In the genomic region with DNA sequence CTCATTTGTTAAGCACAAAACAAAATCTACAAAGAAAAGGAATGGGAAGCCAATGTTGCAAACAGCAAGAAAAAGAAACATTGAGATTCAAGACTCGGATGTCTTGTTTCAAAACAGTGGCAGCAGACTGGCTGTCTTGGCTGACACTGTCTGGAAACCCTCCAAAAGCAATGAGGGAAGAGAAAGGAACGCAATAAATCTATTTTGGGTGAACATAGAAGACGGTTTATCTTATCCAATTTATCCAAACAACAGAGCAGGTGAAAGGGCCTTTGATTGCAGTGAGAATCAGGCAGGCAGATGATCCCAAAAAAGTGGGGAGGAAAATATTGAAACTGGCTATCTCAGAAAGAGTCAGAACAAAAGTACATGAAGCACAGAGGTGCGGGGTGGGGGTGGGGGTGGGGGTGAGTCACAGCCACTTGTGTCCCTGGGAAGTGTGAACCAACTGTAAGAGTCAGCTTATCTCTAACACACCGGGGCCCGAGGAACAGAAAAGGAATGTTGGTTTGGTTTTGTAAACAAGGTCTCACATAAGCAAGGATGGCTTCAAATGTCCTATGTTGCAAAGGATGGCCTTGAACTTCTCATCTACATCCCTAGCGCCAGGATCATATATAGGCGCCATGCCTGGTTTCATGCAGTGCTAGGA, we compare ENCODE assay signal across 14 mouse cellular contexts. TPM values are rescaled to one million over a fixed set of nuclear protein-coding genes. Genes with fewer than 3 reads are reported as not detected.
DNase-seq lines count a peak whose midpoint lies in the region; ATAC-seq and TF ChIP-seq lines count a peak whose summit lies in the region.
"Had no signal": no experiment of that assay in that cellular context is flagged by ENCODE, and none has a peak within 500 bp of the region (broad histone marks: within the 10 kb centered on the region; RNA-seq: fewer than 3 reads in every experiment).

No protein-coding gene starts in this region.

- peak overlapping the region; percentile 72 for H3K27ac ChIP-seq in liver, adult 2 months (replicated peaks; ENCODE audit: insufficient read depth, low read depth, low read length)
- H3K27ac ChIP-seq in liver, postnatal 0 days (ENCODE audit: low read depth) = no peak overlapping the region
- peak overlapping the region; percentile 46; the same call in 1 of the 2 replicates for H3K27ac ChIP-seq in heart, embryonic 11.5 days (ENCODE audit: low read depth, low read length)
- peak overlapping the region; percentile 86 for H3K27ac ChIP-seq in macrophage
- H3K27ac ChIP-seq in thymus, adult 2 months (ENCODE audit: control insufficient read depth, insufficient read depth, low read length) = no peak overlapping the region
- no peak overlapping the region for H3K27ac ChIP-seq in forebrain, embryonic 10.5 days
- H3K27ac ChIP-seq: hindbrain, embryonic 12.5 days; limb, embryonic 13.5 days had no signal

- H3K27me3 ChIP-seq in liver, adult 2 months (ENCODE audit: control insufficient read depth, insufficient read depth, low read length) = no peaks in the 10 kb centered on the region
- no peaks in the 10 kb centered on the region for H3K27me3 ChIP-seq in liver, postnatal 0 days (ENCODE audit: insufficient read depth, low read length)
- H3K27me3 ChIP-seq in heart, embryonic 11.5 days (ENCODE audit: control insufficient read depth, insufficient read depth, low read length) = no peaks in the 10 kb centered on the region
- no peaks in the 10 kb centered on the region for H3K27me3 ChIP-seq in thymus, adult 2 months (ENCODE audit: control insufficient read depth, insufficient read depth, low read length)
- peaks cover 5% of the 10 kb centered on the region; the same call in 1 of the 2 replicates for H3K27me3 ChIP-seq in forebrain, embryonic 10.5 days (ENCODE audit: poor library complexity, severe bottlenecking)

- no peak overlapping the region for H3K4me2 ChIP-seq in liver, postnatal 0 days (ENCODE audit: low read depth, low read length)
- peak overlapping the region; percentile 33 for H3K4me2 ChIP-seq in heart, embryonic 11.5 days
- H3K4me2 ChIP-seq: hindbrain, embryonic 12.5 days; limb, embryonic 13.5 days had no signal

- H3K9ac ChIP-seq in liver, adult 2 months (ENCODE audit: low read depth, low read length) = no peak overlapping the region
- H3K9ac ChIP-seq in liver, postnatal 0 days (replicated peaks) = no peak overlapping the region
- no peak overlapping the region for H3K9ac ChIP-seq in heart, embryonic 11.5 days (ENCODE audit: low read depth, low read length)
- H3K9ac ChIP-seq: hindbrain, embryonic 12.5 days; limb, embryonic 13.5 days had no signal

- no peaks in the 10 kb centered on the region for H3K79me2 ChIP-seq in liver, adult 2 months (ENCODE audit: control insufficient read depth, insufficient read depth, low read length)
- H3K79me2 ChIP-seq in macrophage (ENCODE audit: inconsistent target) = no peaks in the 10 kb centered on the region

- TF ChIP-seq EP300 in liver, postnatal 0 days (IDR thresholded peaks at IDR 0.05; ENCODE audit: low read depth) = no peak

- ATAC-seq in liver, postnatal 0 days = no peak
- ATAC-seq in heart, embryonic 11.5 days (replicated peaks; ENCODE audit: insufficient number of reproducible peaks, low FRiP score, low TSS enrichment) = no peak

- H3K9me3 ChIP-seq in liver, postnatal 0 days (ENCODE audit: low read length) = no peaks in the 10 kb centered on the region
- H3K9me3 ChIP-seq in heart, embryonic 11.5 days (replicated peaks; ENCODE audit: control insufficient read depth, low read length) = no peaks in the 10 kb centered on the region
- peaks cover 12% of the 10 kb centered on the region; the same call in 1 of the 2 replicates for H3K9me3 ChIP-seq in forebrain, embryonic 10.5 days
- H3K9me3 ChIP-seq: limb, embryonic 13.5 days had no signal

- H3K4me3 ChIP-seq in liver, adult 2 months (ENCODE audit: insufficient read depth, low read depth, low read length) = no peak overlapping the region
- H3K4me3 ChIP-seq in liver, postnatal 0 days (ENCODE audit: low read depth, low read length) = no peak overlapping the region
- H3K4me3 ChIP-seq in heart, embryonic 11.5 days (ENCODE audit: low read depth, low read length) = no peak overlapping the region
- no peak overlapping the region for H3K4me3 ChIP-seq in macrophage (ENCODE audit: inconsistent target)
- H3K4me3 ChIP-seq in thymus, adult 2 months (ENCODE audit: control insufficient read depth, insufficient read depth, low read length) = no peak overlapping the region
- no peak overlapping the region for H3K4me3 ChIP-seq in forebrain, embryonic 10.5 days
- H3K4me3 ChIP-seq: hindbrain, embryonic 12.5 days; limb, embryonic 13.5 days had no signal

- DNase-seq in adrenal gland, adult 2 months = peak; percentile 43
- DNase-seq in adrenal gland, adult 8-10 months = no peak
- DNase-seq in liver, adult 2 months (ENCODE audit: extremely low read depth, low read depth, low spot score) = peak; percentile 86
- no peak for DNase-seq in liver, postnatal 0 days
- DNase-seq in thymus, adult 2 months = no peak
- DNase-seq in forebrain, embryonic 10.5 days (ENCODE audit: extremely low spot score, low spot score) = no peak
- DNase-seq: cerebellum, adult 18-20 months; kidney, adult 9 months had no signal

- no peak for TF ChIP-seq CTCF in liver, adult 2 months (IDR thresholded peaks at IDR 0.05; ENCODE audit: low read depth, low read length)
- no peak for TF ChIP-seq CTCF in liver, postnatal 0 days (IDR thresholded peaks at IDR 0.05; ENCODE audit: low read depth)
- TF ChIP-seq CTCF in thymus, adult 2 months (IDR thresholded peaks at IDR 0.05; ENCODE audit: borderline replicate concordance, control insufficient read depth, extremely low read depth, insufficient read depth, low read length, poor library complexity) = no peak

- peaks cover 10% of the 10 kb centered on the region; the same call in 1 of the 2 replicates for H3K4me1 ChIP-seq in liver, adult 2 months (ENCODE audit: control insufficient read depth, insufficient read depth, low read length)
- peaks cover 10% of the 10 kb centered on the region for H3K4me1 ChIP-seq in liver, postnatal 0 days (ENCODE audit: insufficient read depth)
- H3K4me1 ChIP-seq in heart, embryonic 11.5 days (ENCODE audit: control insufficient read depth, insufficient read depth, low read length) = peaks cover 6% of the 10 kb centered on the region
- H3K4me1 ChIP-seq in thymus, adult 2 months (replicated peaks; ENCODE audit: control insufficient read depth, insufficient read depth, low read length) = peaks cover 11% of the 10 kb centered on the region
- peaks cover 9% of the 10 kb centered on the region for H3K4me1 ChIP-seq in forebrain, embryonic 10.5 days
- H3K4me1 ChIP-seq: hindbrain, embryonic 12.5 days; limb, embryonic 13.5 days had no signal

- 25% methylated on average over 8 of the region's 8 CpGs for WGBS in liver, adult 2 months
- WGBS in liver, postnatal 0 days (ENCODE audit: insufficient replicate concordance) = 41% methylated on average over 8 of the region's 8 CpGs
- WGBS in heart, embryonic 11.5 days (ENCODE audit: insufficient replicate concordance) = 35% methylated on average over 8 of the region's 8 CpGs
- WGBS in macrophage (ENCODE audit: missing documents) = 46% methylated on average over 7 of the region's 8 CpGs
- 78% methylated on average over 8 of the region's 8 CpGs for WGBS in thymus, adult 2 months
- 89% methylated on average over 8 of the region's 8 CpGs for WGBS in forebrain, embryonic 10.5 days

- no peaks in the 10 kb centered on the region for H3K36me3 ChIP-seq in liver, adult 2 months (ENCODE audit: control insufficient read depth, insufficient read depth, low read length)
- H3K36me3 ChIP-seq in liver, postnatal 0 days (replicated peaks; ENCODE audit: insufficient read depth, low read length) = no peaks in the 10 kb centered on the region
- H3K36me3 ChIP-seq in heart, embryonic 11.5 days (ENCODE audit: control insufficient read depth, insufficient read depth, low read length) = no peaks in the 10 kb centered on the region
- no peaks in the 10 kb centered on the region for H3K36me3 ChIP-seq in macrophage (ENCODE audit: inconsistent target)
- no peaks in the 10 kb centered on the region for H3K36me3 ChIP-seq in thymus, adult 2 months (ENCODE audit: control insufficient read depth, insufficient read depth, low read length)
- H3K36me3 ChIP-seq in forebrain, embryonic 10.5 days (replicated peaks) = no peaks in the 10 kb centered on the region
- H3K36me3 ChIP-seq: hindbrain, embryonic 12.5 days; limb, embryonic 13.5 days had no signal

- no peak for TF ChIP-seq POLR2A in liver, adult 2 months (IDR thresholded peaks at IDR 0.05; ENCODE audit: extremely low read depth, insufficient read depth, low read length)
- no peak for TF ChIP-seq POLR2A in thymus, adult 2 months (IDR thresholded peaks at IDR 0.05; ENCODE audit: control insufficient read depth, extremely low read depth, insufficient read depth, low read length, poor library complexity)

RNA-seq across cellular contexts. Expression of a gene that starts 8.3 kb away (rescaled TPM):
- 10 to 100 TPM; 30.5 to 30.8 TPM for total RNA-seq in adrenal gland, adult 2 months (2021)
- polyA plus RNA-seq in adrenal gland, adult 2 months (2012; rRNA removed) = 4.4 and 11.0 TPM in 2 replicates
- 10 to 100 TPM; 34.5 to 35.7 (median 34.7) TPM for total RNA-seq in adrenal gland, adult 8-10 months (2022)
- 36.8 and 40.1 TPM in 2 replicates for total RNA-seq in liver, adult 2 months (2014; rRNA removed)
- 14.1 and 17.7 TPM in 2 replicates for polyA plus RNA-seq in liver, adult 2 months (2012; rRNA removed)
- 107 and 121 TPM in 2 replicates for polyA plus RNA-seq in liver, postnatal 0 days (2015; fragmentation: Nextera tagmentation; extraction: Ambion mirVana)
- polyA plus RNA-seq in heart, embryonic 11.5 days (2014; fragmentation: Nextera tagmentation; extraction: Ambion mirVana) = 117 and 126 TPM in 2 replicates
- total RNA-seq in macrophage (2018; cell fraction: chromatin; rRNA removed) = 10 to 100 TPM in 22 of 26 experiments, 1 to 10 TPM in 4; 5.7 to 76.5 (median 31.4) TPM
- total RNA-seq in macrophage (2018; cell fraction: cytosol; rRNA removed) = 10 to 100 TPM; 28.3 to 52.6 (median 38.4) TPM
- 10 to 100 TPM in 25 of 26 experiments, 1 to 10 TPM in 1; 9.8 to 56.1 (median 20.5) TPM for total RNA-seq in macrophage (2018; cell fraction: nucleus; rRNA removed)
- polyA plus RNA-seq in macrophage (2018) = 40.5 to 57.4 TPM (median 55.1 TPM) in 3 replicates
- polyA plus RNA-seq in thymus, adult 2 months (2012; rRNA removed) = 25.5 and 29.0 TPM in 2 replicates
- polyA plus RNA-seq in forebrain, embryonic 10.5 days (2016; fragmentation: Nextera tagmentation; extraction: Ambion mirVana) = 68.9 and 70.6 TPM in 2 replicates

RNA-seq across cellular contexts. Expression of a gene that starts 46.1 kb away (rescaled TPM):
- 10 to 100 TPM; 13.7 to 17.3 TPM for total RNA-seq in adrenal gland, adult 2 months (2021)
- 1.9 and 3.1 TPM in 2 replicates for polyA plus RNA-seq in adrenal gland, adult 2 months (2012; rRNA removed)
- total RNA-seq in adrenal gland, adult 8-10 months (2022) = 10 to 100 TPM; 11.5 to 18.1 (median 13.9) TPM
- total RNA-seq in liver, adult 2 months (2014; rRNA removed) = 12.3 and 17.3 TPM in 2 replicates
- polyA plus RNA-seq in liver, adult 2 months (2012; rRNA removed) = 2.3 and 3.3 TPM in 2 replicates
- 2.9 and 3.2 TPM in 2 replicates for polyA plus RNA-seq in liver, postnatal 0 days (2015; fragmentation: Nextera tagmentation; extraction: Ambion mirVana)
- polyA plus RNA-seq in heart, embryonic 11.5 days (2014; fragmentation: Nextera tagmentation; extraction: Ambion mirVana) = 21.1 and 21.6 TPM in 2 replicates
- under 1 TPM in 1 of 26 experiments, not detected in 25; 0.32 TPM for total RNA-seq in macrophage (2018; cell fraction: chromatin; rRNA removed)
- not detected for total RNA-seq in macrophage (2018; cell fraction: cytosol; rRNA removed)
- total RNA-seq in macrophage (2018; cell fraction: nucleus; rRNA removed) = not detected
- polyA plus RNA-seq in macrophage (2018) = not detected in 3 replicates
- 1.4 and 2.9 TPM in 2 replicates for polyA plus RNA-seq in thymus, adult 2 months (2012; rRNA removed)
- 0.73 and 1.0 TPM in 2 replicates for polyA plus RNA-seq in forebrain, embryonic 10.5 days (2016; fragmentation: Nextera tagmentation; extraction: Ambion mirVana)

RNA-seq across cellular contexts. Expression of a gene that starts 56.1 kb away (rescaled TPM):
- total RNA-seq in adrenal gland, adult 2 months (2021) = not detected
- polyA plus RNA-seq in adrenal gland, adult 2 months (2012; rRNA removed) = not detected in 2 replicates
- total RNA-seq in adrenal gland, adult 8-10 months (2022) = not detected
- total RNA-seq in liver, adult 2 months (2014; rRNA removed) = not detected in 2 replicates
- not detected in 2 replicates for polyA plus RNA-seq in liver, adult 2 months (2012; rRNA removed)
- not detected in 2 replicates for polyA plus RNA-seq in liver, postnatal 0 days (2015; fragmentation: Nextera tagmentation; extraction: Ambion mirVana)
- polyA plus RNA-seq in heart, embryonic 11.5 days (2014; fragmentation: Nextera tagmentation; extraction: Ambion mirVana) = 0.14 TPM in 1 of 2 replicates, not detected in the other
- total RNA-seq in macrophage (2018; cell fraction: chromatin; rRNA removed) = not detected
- total RNA-seq in macrophage (2018; cell fraction: cytosol; rRNA removed) = not detected
- total RNA-seq in macrophage (2018; cell fraction: nucleus; rRNA removed) = not detected
- not detected in 3 replicates for polyA plus RNA-seq in macrophage (2018)
- 0.08 TPM in 1 of 2 replicates, not detected in the other for polyA plus RNA-seq in thymus, adult 2 months (2012; rRNA removed)
- polyA plus RNA-seq in forebrain, embryonic 10.5 days (2016; fragmentation: Nextera tagmentation; extraction: Ambion mirVana) = 0.06 TPM in 1 of 2 replicates, not detected in the other
- total RNA-seq: gastrocnemius, adult 8-10 months; megakaryocyte, adult 5-6 weeks had no signal
- polyA plus RNA-seq: hindbrain, embryonic 12.5 days; limb, embryonic 13.5 days had no signal

Comparison
In these comparisons a context has a peak if more than half of its experiments do, and no peak if none do; other contexts are left out.
1. DNase-seq: peak in adrenal gland, adult 2 months (single experiment) and liver, adult 2 months (single experiment); none in adrenal gland, adult 8-10 months (single experiment), liver, postnatal 0 days (single experiment), thymus, adult 2 months (single experiment) and forebrain, embryonic 10.5 days (single experiment).
2. H3K27ac ChIP-seq: peak in liver, adult 2 months (single experiment), heart, embryonic 11.5 days (single experiment) and macrophage (single experiment); none in liver, postnatal 0 days (single experiment), thymus, adult 2 months (single experiment) and forebrain, embryonic 10.5 days (single experiment).